Mouse (Mus musculus) neural tube, embryonic 15.5 days (tissue): ENCODE results near the gene C1ql4. TPM values are rescaled to one million over a fixed set of nuclear protein-coding genes. Genes with fewer than 3 reads are reported as not detected.
A peak's percentile ranks its signal among the peaks of the same experiment; 100 is the strongest.
"Not testable (repeated sequence)": the region's sequence is repeated elsewhere in the genome, so short reads cannot be mapped to it uniquely, and the experiment has no call there.

Experiments used
- ATAC-seq: fragments of 200-750 bp; cut with Nextera tagmentation; 2 replicates; pipeline ENCODE4 v1.8.0; 2017; ENCODE audit warnings: mild to moderate bottlenecking, moderate TSS enrichment, moderate library complexity; ENCODE audit not compliant: low FRiP score
- H3K27ac ChIP-seq: fragments of 300-500 bp; sonication (generic); replicated peaks from 2 replicates; pipeline ENCODE4 v1.5.1; 2015; ENCODE audit warnings: mild to moderate bottlenecking, inconsistent platforms
- H3K27me3 ChIP-seq: fragments of 300-500 bp; sonication (generic); replicated peaks from 2 replicates; pipeline ENCODE4 v1.6.1; 2015; ENCODE audit warnings: inconsistent platforms
- H3K36me3 ChIP-seq: fragments of 300-500 bp; sonication (generic); 2 replicates; pipeline ENCODE4 v1.6.1; 2015; ENCODE audit warnings: inconsistent platforms
- H3K4me1 ChIP-seq: fragments of 300-500 bp; sonication (generic); 2 replicates; pipeline ENCODE4 v1.6.1; 2015; ENCODE audit warnings: inconsistent platforms
- H3K4me2 ChIP-seq: fragments of 300-500 bp; sonication (generic); 2 replicates; pipeline ENCODE4 v1.6.1; 2015; ENCODE audit warnings: inconsistent platforms, mild to moderate bottlenecking, moderate library complexity
- H3K4me3 ChIP-seq: fragments of 300-500 bp; sonication (generic); replicated peaks from 2 replicates; pipeline ENCODE4 v1.5.1; 2015; ENCODE audit warnings: mild to moderate bottlenecking, inconsistent platforms
- H3K9ac ChIP-seq: fragments of 300-500 bp; sonication (generic); replicated peaks from 2 replicates; pipeline ENCODE4 v1.6.1; 2015; ENCODE audit warnings: mild to moderate bottlenecking, inconsistent platforms
- H3K9me3 ChIP-seq: fragments of 300-500 bp; sonication (generic); replicated peaks from 2 replicates; pipeline ENCODE4 v1.6.1; 2016; ENCODE audit warnings: inconsistent platforms
- WGBS: fragments of 180-500 bp; shearing (Covaris S2); methylation state at CpG from one replicate; pipeline ENCODE4 v1.1.7; 2015; ENCODE audit warnings: mixed read lengths; 5-methylcytosine and 5-hydroxymethylcytosine counted together
- polyA plus RNA-seq: library from polyadenylated mRNA; unstranded; fragments of >200 nt; fragmentation: Nextera tagmentation; extraction: Ambion mirVana; gene quantifications from 2 replicates; pipeline ENCODE4 v1.2.1, GENCODE M21; 2015

The C1ql4 gene
- polyA plus RNA-seq, 1 experiment from 2014 or later: 3.6 TPM

DNA sequence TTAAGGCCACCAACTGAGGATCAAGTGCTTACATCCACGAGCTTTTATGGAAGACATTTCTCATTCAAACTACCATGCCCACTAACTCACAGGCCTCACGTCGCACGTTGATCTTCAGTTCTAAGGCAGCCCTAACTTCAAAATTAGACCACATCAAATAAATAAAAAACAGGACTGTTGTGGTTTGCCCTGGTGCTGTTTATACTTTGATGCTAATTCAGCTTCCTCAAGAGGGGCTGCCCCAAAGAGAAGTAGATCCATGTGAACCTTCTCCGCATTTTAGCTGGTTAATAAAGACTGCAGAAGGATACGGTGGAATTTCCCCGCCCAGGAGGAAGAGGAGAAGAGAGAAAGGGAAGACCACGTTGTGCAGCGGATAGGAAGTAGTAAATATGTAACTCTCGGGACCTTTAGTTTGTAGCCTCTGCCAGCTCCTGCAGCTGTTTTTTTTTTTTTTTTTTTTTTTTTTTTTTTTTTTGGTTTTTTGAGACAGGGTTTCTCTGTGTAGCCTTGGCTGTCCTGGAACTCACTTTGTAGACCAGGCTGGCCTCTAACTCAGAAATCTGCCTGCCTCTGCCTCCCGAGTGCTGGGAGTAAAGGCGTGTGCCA is 22.0 kb downstream of the C1ql4 start:
- H3K27me3 ChIP-seq: peaks cover 20% of the 10 kb centered on the region
- H3K27ac ChIP-seq: no peak overlapping the region
- WGBS: 83% methylated on average over 12 of the region's 12 CpGs
- H3K36me3 ChIP-seq: no peaks in the 10 kb centered on the region
- H3K4me2 ChIP-seq: no peak overlapping the region
- no peak overlapping the region for H3K9ac ChIP-seq
- ATAC-seq: no peak
- no peaks in the 10 kb centered on the region for H3K4me1 ChIP-seq
- H3K4me3 ChIP-seq: no peak overlapping the region
- H3K9me3 ChIP-seq: no peaks in the 10 kb centered on the region

DNA sequence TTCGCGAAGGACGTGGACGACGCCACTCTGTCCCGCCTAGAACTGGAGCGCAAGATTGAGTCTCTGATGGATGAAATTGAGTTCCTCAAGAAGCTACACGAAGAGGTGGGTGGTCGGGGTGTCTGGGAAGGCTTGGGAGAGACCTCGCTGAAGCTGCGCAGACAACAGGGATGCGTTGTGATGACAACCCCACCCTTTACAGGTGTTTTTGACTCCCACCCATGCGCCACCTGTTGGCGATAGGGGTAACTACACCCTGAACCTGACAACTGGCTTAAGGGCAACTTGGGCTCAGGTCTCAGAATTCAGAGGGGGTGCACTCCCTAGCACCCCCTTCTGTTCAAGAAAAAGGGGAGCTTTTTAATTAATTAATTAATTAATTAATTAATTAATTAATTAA is 31.3 kb downstream of the C1ql4 start:
- WGBS: 6% methylated on average over 14 of the region's 14 CpGs
- no peak for ATAC-seq
- no peaks in the 10 kb centered on the region for H3K9me3 ChIP-seq
- H3K4me1 ChIP-seq: peaks cover 34% of the 10 kb centered on the region
- H3K27ac ChIP-seq: no peak overlapping the region
- H3K9ac ChIP-seq: no peak overlapping the region
- peak overlapping the region; percentile 41 for H3K4me3 ChIP-seq
- no peaks in the 10 kb centered on the region for H3K36me3 ChIP-seq
- peaks cover 86% of the 10 kb centered on the region for H3K27me3 ChIP-seq
- peak overlapping the region; percentile 81 for H3K4me2 ChIP-seq

DNA sequence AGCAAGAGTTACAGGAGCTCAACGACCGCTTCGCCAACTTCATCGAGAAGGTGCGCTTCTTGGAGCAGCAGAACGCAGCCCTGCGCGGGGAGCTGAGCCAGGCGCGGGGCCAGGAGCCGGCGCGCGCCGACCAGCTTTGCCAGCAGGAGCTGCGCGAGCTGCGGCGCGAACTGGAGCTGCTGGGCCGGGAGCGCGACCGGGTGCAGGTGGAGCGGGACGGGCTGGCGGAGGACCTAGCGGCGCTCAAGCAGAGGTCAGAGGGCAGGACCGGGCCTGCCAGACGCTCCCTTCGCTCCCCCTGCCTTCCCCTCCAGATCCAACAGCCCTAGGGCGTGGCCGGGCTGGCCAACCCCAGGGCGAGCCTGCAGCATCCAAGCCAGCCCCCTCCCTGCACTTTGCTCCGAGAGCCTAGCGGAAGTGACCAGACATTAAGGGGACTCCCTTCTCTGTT is 32.1 kb downstream of the C1ql4 start:
- peaks cover 84% of the 10 kb centered on the region for H3K27me3 ChIP-seq
- ATAC-seq: peak; percentile 57; the same call in 1 of the 2 replicates
- H3K4me1 ChIP-seq: peaks cover 34% of the 10 kb centered on the region
- H3K36me3 ChIP-seq: no peaks in the 10 kb centered on the region
- no peaks in the 10 kb centered on the region for H3K9me3 ChIP-seq
- WGBS: 0% methylated on average over 36 of the region's 37 CpGs
- peak overlapping the region; percentile 21 for H3K9ac ChIP-seq
- H3K27ac ChIP-seq: no peak overlapping the region
- peak overlapping the region; percentile 41 for H3K4me3 ChIP-seq
- peak overlapping the region; percentile 81 for H3K4me2 ChIP-seq

DNA sequence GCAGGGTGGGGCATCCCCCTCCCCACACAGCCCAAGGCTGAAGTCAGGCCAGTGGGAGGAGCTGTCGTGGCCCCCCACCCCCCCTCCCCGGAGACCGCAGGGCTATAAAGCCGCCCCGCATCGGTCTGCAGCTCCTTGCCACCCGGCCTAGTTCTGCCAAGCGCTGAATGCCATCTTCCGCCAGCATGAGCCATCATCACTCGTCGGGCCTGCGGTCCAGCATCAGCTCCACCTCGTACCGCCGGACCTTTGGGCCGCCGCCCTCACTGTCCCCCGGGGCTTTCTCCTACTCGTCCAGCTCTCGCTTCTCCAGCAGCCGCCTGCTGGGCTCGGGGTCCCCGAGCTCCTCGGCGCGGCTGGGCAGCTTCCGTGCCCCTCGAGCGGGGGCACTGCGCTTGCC is 32.6 kb downstream of the C1ql4 start, which contains the start of gene Prph:
Gene Prph, plus strand, starts transcription at position 135 of the 400 bp plus-strand sequence.
- WGBS: 1% methylated on average over 29 of the region's 30 CpGs
- H3K9me3 ChIP-seq: no peaks in the 10 kb centered on the region
- H3K27ac ChIP-seq: no peak within 1 kb of the TSS
- H3K36me3 ChIP-seq: no peaks in the 10 kb centered on the region
- peaks cover 83% of the 10 kb centered on the region for H3K27me3 ChIP-seq
- H3K4me2 ChIP-seq: peak within 1 kb of the TSS; percentile 81
- no peak for ATAC-seq
- peaks cover 34% of the 10 kb centered on the region for H3K4me1 ChIP-seq
- peak within 1 kb of the TSS; percentile 21 for H3K9ac ChIP-seq
- peak within 1 kb of the TSS; percentile 41 for H3K4me3 ChIP-seq

DNA sequence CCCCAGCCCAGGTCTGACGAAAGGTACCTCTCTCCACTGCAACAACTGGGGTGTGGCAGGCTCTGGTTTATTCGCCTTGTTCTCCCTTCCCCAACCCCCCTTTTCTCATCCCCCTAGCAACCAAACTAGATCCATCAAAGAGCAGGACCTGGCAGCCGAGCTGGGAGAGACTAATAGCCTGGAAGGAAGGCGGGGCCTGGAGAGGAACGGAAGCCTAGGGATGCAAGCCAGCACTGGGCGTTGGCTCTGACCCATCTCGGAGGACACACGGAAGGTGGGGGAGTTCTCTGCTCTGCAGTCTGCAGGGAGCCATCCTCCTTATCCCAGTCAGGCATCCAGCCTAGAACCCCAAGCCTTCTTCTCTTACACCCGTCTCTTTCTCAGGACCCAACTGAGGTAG is 34.2 kb downstream of the C1ql4 start:
- peaks cover 34% of the 10 kb centered on the region for H3K4me1 ChIP-seq
- ATAC-seq: no peak
- 9% methylated on average over 9 of the region's 9 CpGs for WGBS
- H3K9ac ChIP-seq: no peak overlapping the region
- H3K27me3 ChIP-seq: peaks cover 71% of the 10 kb centered on the region
- no peak overlapping the region for H3K27ac ChIP-seq
- no peaks in the 10 kb centered on the region for H3K36me3 ChIP-seq
- H3K4me2 ChIP-seq: 0 out of 2 replicates have a peak overlapping the region, but pooled peaks have one; percentile 5
- no peak overlapping the region for H3K4me3 ChIP-seq
- no peaks in the 10 kb centered on the region for H3K9me3 ChIP-seq

DNA sequence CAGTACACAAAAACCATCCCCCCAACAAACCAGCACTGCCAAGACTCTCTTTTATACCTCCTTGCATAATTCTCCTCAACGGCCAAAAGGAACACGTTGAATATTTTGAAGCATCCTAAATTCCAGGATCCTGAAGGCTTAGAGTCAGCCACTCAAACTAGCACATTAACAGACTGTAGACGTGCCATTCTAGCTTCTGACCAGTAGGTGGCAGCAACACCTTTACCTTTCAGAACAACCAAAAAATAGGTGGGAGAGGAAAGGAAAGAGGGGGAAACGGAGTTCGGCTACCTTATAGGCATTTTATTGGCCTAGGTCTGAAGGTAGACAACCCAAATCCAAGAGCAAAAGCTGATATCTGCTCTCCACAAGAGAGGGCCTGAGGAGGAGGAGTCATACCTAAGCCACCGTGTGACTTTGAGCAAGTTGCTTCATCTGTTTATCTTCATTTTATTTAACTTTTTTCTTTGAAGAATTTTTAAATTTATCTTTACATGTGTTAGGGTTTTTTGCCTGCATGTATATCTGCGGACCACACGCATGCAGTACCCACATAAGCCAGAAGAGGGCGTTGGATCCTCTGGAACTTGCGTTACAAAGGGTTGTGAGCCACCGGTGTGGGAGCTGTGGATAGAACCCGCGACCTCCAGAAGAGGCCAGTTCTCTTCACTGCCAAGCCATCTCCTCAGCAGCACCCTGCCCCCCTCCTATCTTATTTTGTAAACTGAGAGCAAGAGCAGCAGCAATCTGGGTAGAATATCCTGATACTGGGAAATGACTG is 38.0 kb downstream of the C1ql4 start:
- Histone ChIP-seq H3K36me3 (no peaks in the 10 kb centered on the region), H3K4me3 (no peak overlapping the region), H3K27me3 (peaks cover 34% of the 10 kb centered on the region), H3K4me2 (no peak overlapping the region), H3K27ac (no peak overlapping the region), H3K9ac (no peak overlapping the region), H3K9me3 (no peaks in the 10 kb centered on the region), H3K4me1 (peaks cover 8% of the 10 kb centered on the region; the same call in 1 of the 2 replicates)
- no peak for ATAC-seq
- 33% methylated on average over 13 of the region's 13 CpGs for WGBS

DNA sequence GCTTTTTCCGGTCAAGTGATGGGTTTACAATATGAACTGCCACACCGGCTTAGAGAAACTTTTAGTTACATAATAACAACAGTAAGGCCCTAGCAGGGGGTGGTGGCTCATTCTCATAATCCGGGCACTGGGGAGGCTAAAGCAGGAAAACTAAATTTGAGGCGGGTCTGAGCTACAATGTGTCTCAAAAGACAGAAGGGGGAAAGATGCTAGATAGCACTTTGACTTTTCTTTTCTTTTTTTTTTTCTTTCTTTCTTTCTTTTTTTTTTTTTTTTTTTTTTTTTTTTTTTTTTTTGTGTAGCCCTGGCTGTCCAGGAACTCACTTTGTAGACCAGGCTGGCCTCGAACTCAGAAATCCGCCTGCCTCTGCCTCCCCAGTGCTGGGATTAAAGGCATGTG is 41.9 kb downstream of the C1ql4 start:
- not testable (repeated sequence) for H3K9ac ChIP-seq, H3K36me3 ChIP-seq, H3K27ac ChIP-seq, H3K4me1 ChIP-seq, H3K4me2 ChIP-seq, H3K4me3 ChIP-seq, H3K9me3 ChIP-seq, H3K27me3 ChIP-seq, ATAC-seq
- 88% methylated on average over 6 of the region's 6 CpGs for WGBS

DNA sequence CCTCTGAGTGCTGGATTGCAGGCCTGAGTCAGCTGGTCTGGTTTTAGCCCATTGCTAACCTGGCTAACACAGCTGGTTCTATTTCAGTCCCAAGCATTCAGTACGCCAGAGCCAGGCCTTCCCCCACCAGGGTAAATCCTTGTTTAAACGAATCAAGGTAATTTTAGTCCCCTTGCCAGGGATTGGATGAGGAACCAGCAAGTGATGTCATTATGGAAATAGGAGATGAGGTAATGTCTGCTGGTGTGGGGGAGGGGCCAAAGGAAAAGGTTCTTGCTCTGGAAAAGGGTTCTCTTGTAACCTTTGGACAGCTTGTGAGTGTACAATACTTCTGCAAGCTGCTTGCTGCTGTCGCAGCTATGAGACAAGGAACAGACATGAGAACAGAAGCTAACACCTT is 42.8 kb downstream of the C1ql4 start:
- ATAC-seq: no peak
- no peaks in the 10 kb centered on the region for H3K9me3 ChIP-seq
- peaks cover 5% of the 10 kb centered on the region for H3K4me1 ChIP-seq
- WGBS: 69% methylated on average over 3 of the region's 3 CpGs
- no peak overlapping the region for H3K27ac ChIP-seq
- no peak overlapping the region for H3K4me2 ChIP-seq
- H3K9ac ChIP-seq: no peak overlapping the region
- 0 out of 2 replicates have a peak, but pooled peaks cover 3% of the 10 kb centered on the region for H3K27me3 ChIP-seq
- H3K36me3 ChIP-seq: no peaks in the 10 kb centered on the region
- H3K4me3 ChIP-seq: no peak overlapping the region

DNA sequence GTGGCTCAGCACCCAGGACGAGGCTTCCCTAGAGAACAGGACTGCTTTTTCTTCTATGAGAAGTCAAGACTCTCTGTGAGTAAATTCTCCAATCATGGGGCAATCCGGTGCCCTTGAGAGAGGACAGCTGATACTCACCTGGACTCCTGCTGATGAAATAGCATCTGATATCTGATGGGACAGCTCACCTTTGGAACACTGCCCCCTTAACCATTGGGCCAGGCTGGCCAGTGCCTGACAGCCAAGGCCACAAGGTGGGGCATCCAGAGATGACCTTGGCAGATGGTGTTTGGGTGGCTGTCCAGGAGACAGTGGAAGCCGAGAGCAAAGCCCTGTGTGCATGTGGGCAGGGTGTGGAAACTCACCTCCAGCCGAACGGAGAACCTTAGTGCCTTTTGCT is 45.3 kb downstream of the C1ql4 start:
- 89% methylated on average over 5 of the region's 5 CpGs for WGBS
- Histone ChIP-seq H3K9ac (no peak overlapping the region), H3K4me1 (peaks cover 5% of the 10 kb centered on the region), H3K27ac (no peak overlapping the region), H3K36me3 (no peaks in the 10 kb centered on the region), H3K9me3 (no peaks in the 10 kb centered on the region), H3K4me3 (no peak overlapping the region), H3K27me3 (no peaks in the 10 kb centered on the region), H3K4me2 (no peak overlapping the region)
- no peak for ATAC-seq

DNA sequence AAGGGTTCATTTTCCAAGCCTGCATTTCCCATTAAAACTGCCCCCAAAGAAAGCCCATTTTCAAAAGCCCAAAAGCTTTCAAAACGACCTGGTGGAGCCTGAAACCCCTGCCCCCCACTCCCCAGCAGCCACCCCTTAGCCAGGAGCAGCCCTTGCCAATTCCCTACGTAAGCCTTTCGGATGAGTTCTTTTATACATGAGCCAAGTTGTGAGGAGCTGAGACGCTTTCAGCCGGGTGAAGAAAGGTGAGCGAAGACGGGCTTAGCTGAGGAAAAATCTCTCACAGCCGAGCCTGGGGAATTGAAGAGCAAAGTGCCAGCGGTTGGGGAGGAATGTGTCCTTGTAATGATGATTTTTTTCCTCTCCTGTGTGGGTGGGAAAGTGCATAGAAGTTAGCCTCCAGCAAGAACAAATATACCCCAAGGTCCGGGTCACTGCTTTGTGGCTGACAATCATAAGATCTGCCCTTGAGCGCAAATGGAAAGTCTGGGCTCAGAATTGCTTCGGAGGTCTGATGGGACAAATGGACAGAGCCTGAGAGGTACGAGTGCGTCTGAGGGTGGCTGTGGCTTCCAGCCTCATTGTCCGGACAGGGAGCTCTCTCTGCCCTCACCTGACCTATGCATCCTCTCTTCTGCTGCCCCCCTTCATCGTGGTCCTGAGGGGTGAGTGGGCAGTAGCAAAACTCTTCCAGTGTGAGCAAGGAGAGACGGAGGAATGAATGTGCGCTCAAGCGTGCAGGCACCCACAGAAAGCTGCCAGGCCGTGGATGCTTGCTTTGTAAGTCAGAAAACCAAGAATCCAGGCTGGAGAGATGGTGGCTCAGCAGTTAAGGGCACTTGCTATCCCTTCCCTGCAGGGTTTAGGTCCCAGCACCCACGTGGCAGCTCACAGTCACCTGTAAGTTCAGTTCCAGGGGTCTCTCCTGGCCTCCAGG is 46.4 kb downstream of the C1ql4 start:
- H3K36me3 ChIP-seq: no peaks in the 10 kb centered on the region
- ATAC-seq: no peak
- H3K9me3 ChIP-seq: no peaks in the 10 kb centered on the region
- no peak overlapping the region for H3K9ac ChIP-seq
- H3K4me2 ChIP-seq: no peak overlapping the region
- peaks cover 5% of the 10 kb centered on the region for H3K4me1 ChIP-seq
- H3K27ac ChIP-seq: no peak overlapping the region
- no peaks in the 10 kb centered on the region for H3K27me3 ChIP-seq
- 66% methylated on average over 21 of the region's 21 CpGs for WGBS
- H3K4me3 ChIP-seq: no peak overlapping the region
